Mouse (Mus musculus): ENCODE measurements at regions not wholly inside any gene's neighbourhood (a gene's known extent, or its start where the extent isn't known, plus 50 kb on each side); places are given as distances from the start of the nearest gene placed in this dataset.

DNA sequence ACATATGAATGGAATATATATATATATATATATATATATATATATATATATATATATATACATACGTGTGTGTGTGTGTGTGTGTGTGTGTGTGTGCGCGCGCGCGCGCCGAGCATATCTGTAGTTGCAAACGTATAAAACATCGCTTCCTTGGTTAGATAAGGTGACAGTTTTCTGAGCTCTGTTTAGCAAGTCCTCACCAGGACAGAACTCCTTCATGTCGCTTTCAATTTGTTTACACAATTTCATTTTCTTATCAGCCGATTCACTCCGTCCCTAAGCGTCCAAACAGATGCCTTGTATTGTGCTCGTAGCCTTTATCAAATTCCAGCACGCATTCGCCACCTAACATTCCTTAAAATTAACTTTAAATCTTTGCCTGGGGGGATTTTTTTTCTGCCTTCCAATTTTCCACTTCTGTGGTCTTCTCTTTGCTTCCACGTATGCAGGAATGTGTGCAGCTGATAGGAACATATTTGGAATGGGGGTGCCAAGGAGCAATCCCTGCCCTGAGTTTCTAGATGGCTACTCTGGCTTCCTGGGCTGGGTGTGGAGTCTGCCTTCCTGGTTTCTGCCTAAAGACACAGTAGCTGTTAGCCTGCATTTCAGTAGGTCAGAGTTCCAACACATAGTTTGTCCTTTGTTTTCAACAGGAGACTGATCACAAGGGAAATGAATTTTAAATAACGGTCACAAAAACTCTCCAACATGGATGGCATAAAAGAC, 575.7 kb downstream of the Robo2 start:
- no peak for DNase-seq

DNA sequence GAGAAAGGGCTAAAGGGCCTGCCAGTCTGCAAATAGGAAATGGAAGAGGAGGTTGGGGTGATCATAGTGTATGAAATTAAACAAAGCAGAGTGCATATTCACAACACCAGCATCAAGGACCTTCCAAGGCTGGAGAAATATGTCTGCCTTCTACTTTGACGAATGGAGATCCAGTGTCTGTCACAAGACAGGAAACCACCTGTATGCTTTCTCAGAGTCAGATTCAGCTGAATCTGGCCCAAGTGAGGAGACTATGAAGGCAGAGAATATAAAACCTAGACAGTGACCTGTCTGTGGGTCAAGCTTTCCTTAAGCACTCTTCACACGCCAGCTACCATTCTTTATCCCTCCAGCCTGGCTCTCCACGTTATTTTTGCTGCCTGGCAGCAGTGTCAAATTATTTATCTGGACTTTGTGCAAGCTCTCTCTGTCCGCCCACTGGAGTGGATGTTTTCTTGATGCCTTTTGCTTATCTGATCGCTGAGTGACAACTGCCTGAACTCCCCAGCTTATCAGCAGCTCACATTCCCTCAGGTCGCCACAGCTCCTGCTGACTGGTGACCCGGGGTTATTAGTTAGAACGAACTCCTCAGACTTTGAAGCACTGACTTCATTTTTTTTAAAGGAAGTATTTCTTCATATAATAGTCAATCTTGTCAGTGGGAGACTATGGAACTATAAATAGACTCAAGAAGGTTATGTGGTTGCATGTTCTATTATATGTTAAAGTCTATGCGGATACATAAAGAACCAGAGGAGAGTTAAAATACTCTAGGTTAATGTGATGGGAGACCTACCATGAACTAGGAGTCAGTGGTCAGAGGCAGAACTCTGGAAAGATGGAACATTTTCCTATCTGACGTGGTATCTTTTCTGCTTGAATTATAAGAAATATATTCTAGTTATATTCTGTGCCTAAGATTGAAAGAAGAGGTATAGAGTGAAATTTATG, 590.0 kb downstream of the Robo2 start:
- no peak for DNase-seq

- DNase-seq, result no peak
Measured at GRCm38 (mm10) chr16:73804572-73804971, 607.1 kb downstream of the Robo2 start.

GRCm38 (mm10) chr16:73796528-73797171, 615.0 kb downstream of the Robo2 start:
- no peak for DNase-seq

- no peak for DNase-seq
Measured at GRCm38 (mm10) chr16:73785074-73785438, 626.6 kb downstream of the Robo2 start.

- DNase-seq, result no peak
Measured at GRCm38 (mm10) chr16:73784296-73785073, 627.1 kb downstream of the Robo2 start.

DNA sequence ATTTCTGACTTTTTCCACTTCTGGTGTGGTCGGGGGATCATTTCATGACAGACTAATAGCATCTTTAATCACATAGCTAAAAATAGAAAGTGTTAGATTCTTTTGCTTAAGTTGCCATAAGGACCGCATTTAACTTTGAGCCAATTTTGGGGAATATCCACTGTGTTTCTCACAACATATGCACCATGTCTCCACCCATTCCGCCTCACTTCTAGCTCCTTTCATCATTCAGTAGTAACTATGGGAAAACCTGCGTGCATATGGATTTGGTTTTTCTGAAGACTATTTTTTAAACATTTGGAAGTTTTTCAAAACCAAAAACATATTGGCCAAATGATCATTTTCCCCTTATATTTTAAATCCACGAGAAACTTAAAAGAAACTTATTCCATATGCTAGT, 639.2 kb downstream of the Robo2 start:
- no peak for DNase-seq

GRCm38 (mm10) chr16:73770440-73770856, 641.2 kb downstream of the Robo2 start:
- DNase-seq, result no peak

- no peak for DNase-seq
Measured at GRCm38 (mm10) chr16:73769729-73770128, 641.9 kb downstream of the Robo2 start.

DNA sequence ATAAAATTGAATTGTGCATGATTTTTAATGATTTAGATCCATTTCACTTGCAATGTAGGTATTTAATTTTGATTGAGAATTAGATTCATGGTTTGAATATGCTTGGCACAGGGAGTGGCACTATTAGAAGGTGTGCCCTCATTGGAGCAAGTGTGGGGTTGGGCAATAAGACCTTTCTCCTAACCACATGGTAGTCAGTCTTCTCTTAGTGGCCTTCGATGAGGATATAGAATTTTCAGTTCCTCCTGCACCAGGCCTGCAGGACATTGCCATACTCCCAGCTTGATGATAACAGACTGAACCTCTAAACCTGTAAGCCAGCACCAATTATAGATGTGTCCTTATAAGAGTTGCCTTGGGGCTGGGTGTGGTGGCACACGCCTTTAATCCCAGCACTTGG, 642.9 kb downstream of the Robo2 start:
- DNase-seq, result no peak

DNA sequence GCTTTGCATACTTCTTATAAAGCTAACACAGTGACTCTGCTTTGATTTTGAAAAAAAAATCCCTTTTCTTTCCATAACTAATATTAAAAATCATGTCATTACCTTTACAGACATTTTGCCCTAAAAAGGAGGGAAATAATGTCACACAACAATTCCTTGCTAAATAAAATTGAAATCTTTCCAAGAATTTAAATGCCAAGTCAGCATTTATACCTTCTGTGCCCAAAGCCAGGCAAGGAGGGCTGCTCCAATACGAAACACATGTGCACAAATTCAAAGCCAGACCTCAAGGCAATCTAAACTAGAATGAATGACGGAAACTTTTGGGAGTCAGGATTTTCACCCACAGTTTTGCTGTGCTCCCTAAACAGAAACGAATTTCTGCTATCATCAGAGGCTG, 646.4 kb downstream of the Robo2 start:
- DNase-seq, result no peak

DNA sequence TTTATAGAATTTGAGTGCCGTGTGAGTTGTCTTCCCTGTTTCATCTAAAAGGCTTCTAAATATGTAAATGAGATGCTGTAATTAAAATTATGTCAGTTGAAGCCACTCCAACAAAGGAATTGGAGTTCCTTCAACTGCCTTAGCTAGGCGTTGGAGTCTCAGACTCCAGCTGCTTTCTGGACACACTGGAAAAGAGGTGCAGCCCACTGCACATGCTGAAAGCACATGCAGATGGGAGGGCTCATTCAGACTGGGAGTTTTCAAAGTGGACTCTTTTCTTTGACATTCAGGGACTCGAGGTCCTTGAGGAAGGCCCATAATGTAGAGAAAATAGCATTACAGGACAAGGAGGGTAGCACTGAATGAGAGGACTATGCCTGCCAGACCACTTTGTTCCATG, 650.7 kb downstream of the Robo2 start:
- DNase-seq, result no peak

DNA sequence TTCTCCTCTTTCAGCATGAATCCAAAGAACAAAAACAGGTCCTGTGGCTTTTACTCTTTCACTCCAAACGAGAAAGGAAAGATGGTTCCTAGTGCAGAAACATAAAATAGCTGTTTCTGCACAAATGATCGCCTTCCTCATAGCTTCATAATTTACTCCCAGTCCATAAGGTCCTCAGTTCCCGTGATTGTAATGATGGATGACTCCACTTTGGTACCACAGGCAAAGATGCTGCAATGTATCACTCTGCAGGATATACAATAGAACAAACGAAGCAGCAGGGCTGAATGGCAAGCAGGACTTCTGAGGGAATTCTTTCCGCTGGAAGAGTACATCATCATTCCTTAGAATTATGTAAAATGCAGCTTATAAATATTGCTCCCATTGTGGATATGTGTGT, 652.8 kb downstream of the Robo2 start:
- DNase-seq, result no peak

- DNase-seq, result no peak
Measured at GRCm38 (mm10) chr16:73754302-73754701, 657.3 kb downstream of the Robo2 start.

DNA sequence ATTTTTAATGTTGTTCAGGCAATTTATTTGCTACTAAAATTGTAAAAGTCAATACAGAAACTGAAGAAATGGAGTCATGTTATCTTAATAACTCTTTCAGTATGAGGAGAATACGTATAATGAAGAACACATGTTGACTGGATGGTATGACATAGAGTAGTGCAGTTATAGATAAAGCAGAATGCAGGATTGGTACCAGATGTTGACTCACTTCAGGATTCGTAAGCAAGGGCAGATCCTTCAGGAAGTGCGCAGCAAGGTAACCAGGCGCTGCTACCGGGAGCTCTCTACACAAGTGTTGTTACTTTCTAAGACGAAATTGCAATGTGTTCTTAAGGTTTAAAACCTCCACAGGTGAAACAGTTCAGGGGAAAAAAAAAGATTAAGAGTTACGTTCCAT, 683.3 kb downstream of the Robo2 start:
- no peak for DNase-seq

DNA sequence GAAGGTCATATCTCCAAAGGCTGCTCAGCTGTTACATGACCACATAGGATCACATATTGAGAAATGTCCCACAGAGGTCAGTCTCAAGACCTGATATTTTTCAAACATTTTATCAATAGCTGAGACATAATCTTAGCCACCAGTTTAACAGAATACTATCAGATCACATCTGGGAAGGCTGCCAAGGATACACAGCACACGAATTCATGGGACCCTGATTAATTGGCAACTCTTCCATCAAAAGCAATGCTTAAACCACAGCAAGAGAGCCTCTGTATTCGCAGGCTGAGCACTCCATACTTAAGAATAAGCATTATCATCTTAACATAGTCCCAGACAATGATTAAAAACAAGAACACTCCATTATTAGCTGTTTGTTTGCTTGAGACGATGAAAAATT, 691.9 kb downstream of the Robo2 start:
- no peak for DNase-seq

DNA sequence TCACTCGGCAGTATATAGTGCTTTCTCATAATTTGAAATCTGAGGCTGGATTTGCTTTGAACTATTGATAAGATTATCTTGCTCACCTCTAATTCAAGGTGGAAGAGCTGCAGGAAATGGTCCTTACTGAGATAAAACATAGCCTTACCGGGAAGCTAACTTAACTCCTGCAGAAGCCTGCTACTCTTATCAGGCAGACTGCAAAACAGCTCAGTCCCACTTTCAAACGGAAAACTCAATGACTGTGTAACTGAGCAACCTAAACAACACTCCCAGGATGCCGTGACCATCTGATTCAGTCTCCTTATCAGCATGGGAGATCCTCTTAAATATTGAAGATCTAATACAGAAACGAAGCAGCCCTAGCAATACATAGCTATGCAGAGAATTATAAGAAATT, 695.3 kb downstream of the Robo2 start:
- DNase-seq, result no peak

DNA sequence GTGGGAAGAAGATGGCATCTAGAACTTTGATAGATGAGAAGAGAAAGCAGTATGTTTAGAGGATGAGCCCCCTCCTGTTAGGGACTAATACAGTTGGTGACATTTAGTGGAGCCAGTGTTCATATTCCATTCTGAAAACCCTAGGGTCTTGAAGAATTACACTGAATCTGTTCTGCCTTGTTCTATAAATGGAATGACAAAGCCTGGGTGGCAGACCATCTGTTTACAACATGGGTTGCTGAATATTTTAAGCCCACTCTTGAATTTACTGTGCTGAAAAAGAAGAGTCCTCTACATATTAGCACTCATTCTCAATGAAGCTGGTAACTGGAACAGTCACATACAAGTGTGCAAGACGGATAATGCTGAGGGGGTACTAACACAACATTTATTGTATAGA, 704.6 kb downstream of the Robo2 start:
- no peak for DNase-seq

- no peak for DNase-seq
Measured at GRCm38 (mm10) chr16:73689274-73689673, 722.4 kb downstream of the Robo2 start.

GRCm38 (mm10) chr16:73679804-73680203, 731.8 kb downstream of the Robo2 start:
- DNase-seq, result no peak

- DNase-seq, result no peak
Measured at GRCm38 (mm10) chr16:73670516-73670915, 741.1 kb downstream of the Robo2 start.

DNA sequence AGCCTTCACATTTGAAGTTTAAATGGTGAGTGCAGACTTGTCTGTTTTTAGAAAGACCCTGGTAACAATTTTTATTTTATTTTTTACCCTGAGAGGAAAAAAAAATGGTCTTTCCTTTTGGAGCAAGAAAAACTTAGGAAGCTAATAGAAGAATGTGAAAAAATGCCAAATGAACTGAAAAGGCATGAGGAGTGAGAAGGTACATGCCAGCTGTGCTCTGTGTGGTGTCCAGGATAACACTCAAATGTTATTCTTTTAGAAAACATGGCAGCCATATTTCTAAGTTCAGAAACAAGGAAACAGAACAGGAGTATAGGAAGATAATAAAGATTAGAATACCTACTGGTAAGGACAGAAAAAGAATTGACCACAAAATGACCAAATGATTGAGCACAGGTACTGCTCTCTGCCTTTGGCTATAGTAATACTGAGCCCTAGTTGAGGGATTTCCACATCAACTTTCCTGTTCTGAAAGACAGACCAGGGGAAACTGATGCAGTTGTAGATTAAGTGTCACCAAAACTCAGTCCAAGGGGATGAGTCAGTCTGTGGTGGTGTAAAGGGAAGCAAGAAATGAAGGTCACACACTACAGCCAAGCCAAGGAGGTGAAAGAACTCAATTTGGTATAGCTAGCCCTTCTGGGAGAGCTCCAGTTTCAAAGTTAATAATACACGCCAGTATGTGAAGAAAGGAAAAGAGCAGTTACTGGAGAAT, 758.5 kb downstream of the Robo2 start:
- DNase-seq, result no peak

Data from lung, postnatal 14 days (tissue).